Mouse (Mus musculus) brain, embryonic 18.5 days (tissue): ENCODE measurements around the gene Oxct2a.
"Not testable (repeated sequence)": the region's sequence is repeated elsewhere in the genome, so short reads cannot be mapped to it uniquely, and the experiment has no call there.

ENCODE experiments used
- DNase-seq: peaks from one replicate; pipeline ENCODE4 v3.0.0-alpha.2; 2012; ENCODE audit warnings: low read depth, low spot score

Oxct2a gene

GRCm38 (mm10) chr4:123323534-123323933, at the start of gene Oxct2a:
TSS of gene Oxct2a (minus strand) at chr4:123323634.
- DNase-seq: no peak

GRCm38 (mm10) chr4:123363555-123363954, 40.1 kb upstream of the Oxct2a start:
- no peak for DNase-seq

GRCm38 (mm10) chr4:123360771-123361170, 37.3 kb upstream of the Oxct2a start:
- DNase-seq: no peak

- no peak for DNase-seq
Observed at GRCm38 (mm10) chr4:123358613-123359012, 35.2 kb upstream of the Oxct2a start.

- DNase-seq: no peak
Observed at GRCm38 (mm10) chr4:123355941-123356340, 32.5 kb upstream of the Oxct2a start.

GRCm38 (mm10) chr4:123353271-123353877, 29.9 kb upstream of the Oxct2a start:
- no peak for DNase-seq

GRCm38 (mm10) chr4:123343471-123343789, 20.0 kb upstream of the Oxct2a start:
- no peak for DNase-seq

- DNase-seq: peak; percentile 3
Observed at GRCm38 (mm10) chr4:123342642-123343470, 19.4 kb upstream of the Oxct2a start, which contains the start of gene Bmp8a. TSS of gene Bmp8a (minus strand) at chr4:123343252.

GRCm38 (mm10) chr4:123342091-123342641, 18.7 kb upstream of the Oxct2a start:
- no peak for DNase-seq

GRCm38 (mm10) chr4:123340232-123340631, 16.8 kb upstream of the Oxct2a start:
- DNase-seq: no peak

- DNase-seq: no peak
Observed at GRCm38 (mm10) chr4:123337693-123338092, 14.3 kb upstream of the Oxct2a start.

- no peak for DNase-seq
Observed at GRCm38 (mm10) chr4:123335796-123336585, 12.6 kb upstream of the Oxct2a start.

- DNase-seq: not testable (repeated sequence)
Observed at GRCm38 (mm10) chr4:123335244-123335643, 11.8 kb upstream of the Oxct2a start.

GRCm38 (mm10) chr4:123334177-123334576, 10.7 kb upstream of the Oxct2a start:
- DNase-seq: no peak

- DNase-seq: no peak
Observed at GRCm38 (mm10) chr4:123333151-123333550, 9.7 kb upstream of the Oxct2a start.

- not testable (repeated sequence) for DNase-seq
Observed at GRCm38 (mm10) chr4:123331961-123332360, 8.5 kb upstream of the Oxct2a start.

- DNase-seq: no peak
Observed at GRCm38 (mm10) chr4:123331326-123331725, 7.9 kb upstream of the Oxct2a start.

- no peak for DNase-seq
Observed at GRCm38 (mm10) chr4:123328946-123329345, 5.5 kb upstream of the Oxct2a start.

- DNase-seq: no peak
Observed at GRCm38 (mm10) chr4:123327630-123328029, 4.2 kb upstream of the Oxct2a start.

GRCm38 (mm10) chr4:123326087-123326486, 2.7 kb upstream of the Oxct2a start:
- DNase-seq: no peak

GRCm38 (mm10) chr4:123322910-123323309, 524 bp downstream of the Oxct2a start:
- DNase-seq: not testable (repeated sequence)

- no peak for DNase-seq
Observed at GRCm38 (mm10) chr4:123314497-123314896, 8.9 kb downstream of the Oxct2a start.
